Mouse (Mus musculus): ENCODE measurements around the gene Tjp3.

Tjp3 gene

GRCm38 (mm10) chr10:81291511-81292104 is at the start of gene Tjp3:
Gene Tjp3, minus strand, starts transcription at chr10:81291581.
- DNase-seq (ENCODE audit: low spot score in 2 of 2): no peak

DNA sequence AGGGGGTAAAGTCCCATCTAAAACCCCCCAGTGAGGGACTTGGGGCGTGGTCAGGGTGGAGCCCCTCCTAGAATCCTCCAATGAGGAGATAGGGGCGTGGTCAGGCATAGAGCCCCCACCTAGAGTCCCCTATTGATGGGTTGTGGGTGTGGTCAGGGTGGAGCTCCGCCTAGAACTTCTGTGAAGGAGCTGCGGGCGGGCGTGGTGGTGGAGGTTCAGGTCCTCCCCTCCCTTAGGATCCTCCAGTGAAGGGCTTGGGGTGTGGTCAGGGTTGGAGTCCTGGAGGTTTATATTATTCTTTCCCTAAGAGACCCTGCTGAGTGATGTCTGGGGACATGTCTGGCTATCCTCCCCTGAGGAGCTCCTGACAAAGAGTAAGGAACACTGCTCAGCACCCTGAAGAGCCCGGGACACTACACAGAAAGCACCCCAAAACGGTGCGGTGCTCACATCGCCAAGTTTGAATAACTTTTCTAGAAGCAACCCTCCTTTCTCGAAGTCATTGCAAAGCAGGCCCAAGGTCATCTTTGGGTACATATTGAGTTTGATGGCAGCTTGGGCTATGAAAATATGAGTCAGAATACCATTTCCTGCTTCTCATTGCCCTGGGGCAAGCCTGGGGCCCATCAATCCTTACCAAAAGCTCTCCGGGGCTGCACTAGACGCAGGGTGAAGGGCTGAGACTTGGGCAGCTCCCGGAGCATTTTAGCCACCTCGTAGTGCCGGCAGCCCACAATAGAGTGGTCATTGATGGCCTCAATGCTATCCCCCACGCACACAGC is 49.4 kb upstream of the Tjp3 start:
- DNase-seq (ENCODE audit: low spot score in 2 of 2): no peak

GRCm38 (mm10) chr10:81336558-81336957 is 45.2 kb upstream of the Tjp3 start:
- no peak for DNase-seq (ENCODE audit: low spot score in 2 of 2)

DNA sequence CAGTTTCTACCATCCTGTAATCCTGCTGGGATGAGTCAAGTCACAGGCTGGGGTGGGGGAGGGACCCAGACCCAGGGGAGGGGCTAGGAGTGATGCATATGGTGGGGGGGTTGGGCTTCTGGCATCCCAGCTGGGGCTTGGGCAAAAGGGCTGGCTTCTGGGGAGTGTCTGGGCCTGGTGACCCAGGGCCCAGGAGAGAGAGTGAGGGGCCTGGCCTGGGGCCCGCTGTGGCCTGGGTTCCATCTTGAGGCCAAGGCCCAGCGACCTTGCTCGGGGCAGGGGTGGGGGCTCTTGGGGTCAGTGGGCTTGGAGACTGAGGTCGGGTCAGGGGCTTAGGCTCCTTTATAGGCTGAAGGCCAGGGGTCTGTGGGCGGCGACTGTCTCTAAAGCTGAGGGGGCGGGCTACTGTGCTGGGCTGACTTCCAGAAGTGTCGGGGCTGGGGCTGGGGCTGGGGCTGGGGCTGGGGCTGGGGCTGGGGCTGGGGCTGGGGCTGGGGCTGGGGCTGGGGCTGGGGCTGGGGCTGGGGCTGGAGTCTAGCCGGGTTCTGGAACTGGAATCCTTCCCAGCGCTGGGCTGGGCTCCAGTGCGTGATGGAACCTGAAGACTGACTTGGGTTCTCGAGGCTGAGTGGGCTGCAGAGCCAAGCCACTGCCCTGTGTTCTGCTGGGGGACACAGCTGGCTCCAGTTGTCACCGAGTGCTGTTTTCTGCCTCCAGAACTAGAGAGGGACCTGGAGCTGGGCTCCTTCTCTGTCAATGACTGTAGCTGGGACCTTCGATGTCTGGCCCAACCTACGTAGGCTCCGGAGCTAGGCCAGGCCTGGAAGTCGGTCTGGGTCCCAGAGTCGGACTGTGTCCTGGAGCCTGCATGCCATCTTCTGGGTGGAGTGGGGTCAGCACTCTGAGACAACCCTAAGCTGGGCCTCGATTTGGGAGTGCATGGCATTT is 44.3 kb upstream of the Tjp3 start:
- no peak for DNase-seq (ENCODE audit: low spot score in 2 of 2)

DNA sequence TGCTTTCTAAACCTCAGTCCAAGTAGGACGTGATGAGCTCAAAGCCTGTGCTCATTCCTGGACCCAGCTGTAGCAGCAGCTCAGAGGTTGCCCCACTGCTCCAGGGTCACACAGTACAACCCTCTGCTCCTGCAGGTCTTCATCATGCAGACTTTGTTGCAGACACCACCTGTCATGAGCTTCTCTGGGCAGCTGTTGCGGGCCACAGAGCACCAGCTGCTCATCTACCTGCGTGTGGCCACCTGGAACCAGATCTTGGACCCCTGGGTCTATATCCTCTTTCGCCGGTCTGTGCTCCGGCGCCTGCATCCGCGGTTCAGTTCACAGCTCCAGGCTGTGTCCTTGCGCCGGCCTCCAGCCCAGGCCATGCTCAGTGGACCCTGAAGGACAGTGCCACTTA is 42.9 kb upstream of the Tjp3 start:
- no peak for DNase-seq (ENCODE audit: low spot score in 2 of 2)

- DNase-seq (ENCODE audit: low spot score in 2 of 2): no peak
Observed at GRCm38 (mm10) chr10:81332277-81332676, 40.9 kb upstream of the Tjp3 start.

DNA sequence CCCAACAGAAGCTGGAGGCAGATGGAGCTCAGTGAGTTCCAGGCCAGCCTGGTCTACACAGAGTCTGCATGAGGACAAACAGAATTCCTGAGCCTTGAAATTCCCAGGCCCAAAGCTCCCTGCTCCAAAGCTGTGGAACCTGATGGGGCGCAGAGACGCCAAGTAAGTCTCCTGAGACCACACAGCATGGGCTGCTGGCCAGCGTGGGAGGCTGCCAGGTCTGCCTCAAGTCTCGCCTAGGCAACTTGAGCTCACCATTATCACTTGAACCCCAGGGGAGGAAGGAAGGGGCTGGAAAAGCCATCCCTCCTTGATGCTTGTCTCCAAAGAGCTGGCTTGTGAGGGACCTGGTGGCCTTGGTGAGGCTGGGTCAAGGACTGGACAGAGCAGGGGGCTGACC is 38.6 kb upstream of the Tjp3 start:
- DNase-seq (ENCODE audit: low spot score in 2 of 2): no peak

DNA sequence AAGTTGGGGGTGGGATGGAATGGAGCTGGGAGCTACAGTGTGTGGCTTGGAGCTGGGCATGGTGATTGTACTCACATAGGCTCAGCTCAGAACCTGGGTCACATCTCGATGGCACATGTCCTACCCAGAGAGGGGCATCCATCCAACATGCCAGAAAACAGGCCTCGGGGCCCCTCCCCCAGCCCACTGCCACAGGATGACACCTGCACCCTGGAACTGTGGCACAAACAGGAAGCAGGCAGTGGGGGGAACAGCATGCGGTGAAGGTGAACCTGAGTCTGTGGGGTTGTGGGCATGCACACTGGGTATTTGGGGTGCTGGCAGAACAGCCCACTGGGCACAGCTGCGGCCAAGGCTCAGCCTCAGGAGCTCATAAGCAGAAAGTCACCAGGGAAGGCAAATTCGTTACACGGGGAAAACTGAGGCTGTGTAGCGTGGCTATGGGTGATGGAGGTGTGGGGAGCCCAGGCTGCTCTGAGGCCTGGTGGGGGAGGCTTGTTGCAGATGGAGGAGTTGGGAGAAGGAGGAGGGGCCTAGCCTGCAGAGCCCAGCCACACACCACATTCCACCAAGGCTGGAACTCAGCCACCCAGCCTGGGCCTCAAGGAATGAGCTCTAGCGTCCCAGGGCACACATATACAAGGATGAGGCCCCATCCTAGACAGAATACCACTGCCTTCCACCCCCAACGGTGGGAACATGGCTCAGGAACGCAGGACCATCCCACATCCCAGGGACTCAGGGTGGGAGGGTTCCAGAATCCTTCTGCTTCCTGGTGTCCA is 38.0 kb upstream of the Tjp3 start:
- peak in 1 of 2 experiments; percentile 36 for DNase-seq (ENCODE audit: low spot score in 2 of 2)

- DNase-seq (ENCODE audit: low spot score in 2 of 2): no peak
Observed at GRCm38 (mm10) chr10:81328386-81328785, 37.0 kb upstream of the Tjp3 start, which contains the start of gene Tbxa2r. Gene Tbxa2r, plus strand, starts transcription at chr10:81328731.

- no peak for DNase-seq (ENCODE audit: low spot score in 2 of 2)
Observed at GRCm38 (mm10) chr10:81327959-81328358, 36.6 kb upstream of the Tjp3 start.

DNA sequence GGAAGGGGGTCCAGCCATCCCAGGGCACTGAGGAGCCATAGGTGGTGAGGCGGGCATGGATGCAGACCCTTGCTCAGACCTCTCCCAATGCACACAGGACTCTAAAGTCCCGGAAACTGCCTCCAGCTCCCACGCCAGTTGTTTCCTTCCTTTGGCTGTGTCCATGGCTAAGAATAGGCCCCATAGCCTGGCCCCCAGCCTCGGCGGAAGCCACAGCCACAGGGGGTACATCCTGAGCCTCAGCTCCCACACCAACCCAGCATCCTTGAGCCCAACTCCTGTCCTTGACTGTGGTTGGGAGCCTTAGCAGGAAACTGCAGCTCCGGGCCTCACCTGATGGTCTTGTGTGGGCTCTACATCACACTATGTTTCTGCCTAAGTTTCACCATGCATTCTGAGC is 35.5 kb upstream of the Tjp3 start:
- DNase-seq (ENCODE audit: low spot score in 2 of 2): no peak

- DNase-seq (ENCODE audit: low spot score in 2 of 2): no peak
Observed at GRCm38 (mm10) chr10:81325781-81326180, 34.4 kb upstream of the Tjp3 start.

DNA sequence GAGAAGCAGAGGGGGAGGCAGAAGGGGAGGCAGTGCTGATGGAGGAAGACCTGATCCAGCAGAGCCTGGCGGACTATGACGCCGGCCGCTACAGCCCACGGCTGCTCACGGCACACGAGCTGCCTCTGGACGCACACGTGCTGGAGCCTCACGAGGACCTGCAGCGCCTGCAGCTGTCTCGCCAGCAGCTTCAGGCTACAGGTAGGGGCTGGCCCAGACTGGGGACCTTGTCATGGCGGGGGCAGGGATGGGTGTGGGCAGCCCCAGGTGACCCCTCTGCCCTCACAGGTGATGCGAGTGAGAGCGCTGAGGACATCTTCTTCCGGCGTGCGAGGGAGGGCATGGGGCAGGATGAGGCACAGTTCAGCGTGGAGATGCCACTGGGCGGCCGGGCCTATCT is 33.8 kb upstream of the Tjp3 start:
- DNase-seq (ENCODE audit: low spot score in 2 of 2): no peak

DNA sequence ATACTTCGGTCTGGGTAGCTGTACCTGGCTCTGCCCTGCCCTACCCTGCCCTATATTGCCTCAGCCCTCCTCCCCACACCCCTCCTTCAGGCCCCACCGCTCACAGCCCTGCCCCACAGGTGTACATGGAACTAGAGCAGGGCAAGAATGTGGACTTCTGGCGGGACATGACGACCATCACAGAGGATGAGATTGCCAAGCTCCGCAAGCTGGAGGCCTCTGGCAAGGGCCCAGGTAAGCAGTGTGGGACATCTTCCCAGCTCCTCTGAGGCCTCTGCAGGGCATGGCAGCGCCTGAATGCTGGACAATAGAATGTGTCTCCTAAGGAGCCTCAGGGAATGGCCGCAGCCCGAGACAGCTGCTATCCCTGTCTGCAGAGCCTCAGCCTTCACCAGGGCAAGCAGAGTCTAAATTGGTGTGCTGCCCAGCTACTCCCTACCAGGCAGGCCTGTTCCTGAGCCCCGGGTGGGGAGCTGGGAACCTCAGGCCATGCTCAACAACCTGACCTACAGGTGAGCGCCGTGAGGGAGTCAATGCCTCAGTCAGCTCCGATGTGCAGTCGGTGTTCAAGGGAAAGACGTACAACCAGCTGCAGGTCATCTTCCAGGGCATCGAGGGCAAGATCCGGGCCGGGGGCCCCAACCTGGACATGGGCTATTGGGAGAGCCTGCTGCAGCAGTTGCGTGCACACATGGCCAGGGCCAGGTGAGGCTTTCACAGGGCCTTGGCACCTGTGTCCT is 32.6 kb upstream of the Tjp3 start:
- DNase-seq (ENCODE audit: low spot score in 2 of 2): no peak

DNA sequence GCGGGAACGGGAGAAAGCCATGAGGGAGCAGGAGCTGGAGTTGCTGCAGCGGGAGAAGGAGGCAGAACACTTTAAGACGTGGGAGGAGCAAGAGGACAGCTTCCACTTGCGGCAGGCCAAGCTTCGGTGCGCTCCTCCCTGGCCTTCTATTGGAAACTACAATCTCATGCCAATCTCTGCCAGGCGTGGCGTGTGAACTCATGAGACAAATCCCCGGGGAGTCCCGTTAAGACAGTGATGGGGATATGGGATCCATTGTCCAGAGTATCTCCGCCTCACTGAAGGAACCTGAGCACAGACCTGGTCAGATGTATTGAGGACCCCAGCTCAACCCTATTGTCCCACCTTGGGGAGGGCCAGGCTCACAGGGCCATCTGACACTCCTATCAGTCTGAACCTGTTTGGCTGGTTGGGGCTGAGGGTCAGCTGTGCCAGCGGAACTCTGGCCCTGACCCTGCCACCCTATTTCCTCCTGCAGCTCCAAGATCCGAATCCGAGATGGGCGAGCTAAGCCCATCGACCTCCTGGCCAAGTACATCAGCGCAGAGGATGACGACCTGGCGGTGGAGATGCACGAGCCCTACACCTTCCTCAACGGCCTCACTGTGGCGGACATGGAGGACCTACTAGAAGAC is 31.9 kb upstream of the Tjp3 start:
- DNase-seq (ENCODE audit: low spot score in 2 of 2): no peak

DNA sequence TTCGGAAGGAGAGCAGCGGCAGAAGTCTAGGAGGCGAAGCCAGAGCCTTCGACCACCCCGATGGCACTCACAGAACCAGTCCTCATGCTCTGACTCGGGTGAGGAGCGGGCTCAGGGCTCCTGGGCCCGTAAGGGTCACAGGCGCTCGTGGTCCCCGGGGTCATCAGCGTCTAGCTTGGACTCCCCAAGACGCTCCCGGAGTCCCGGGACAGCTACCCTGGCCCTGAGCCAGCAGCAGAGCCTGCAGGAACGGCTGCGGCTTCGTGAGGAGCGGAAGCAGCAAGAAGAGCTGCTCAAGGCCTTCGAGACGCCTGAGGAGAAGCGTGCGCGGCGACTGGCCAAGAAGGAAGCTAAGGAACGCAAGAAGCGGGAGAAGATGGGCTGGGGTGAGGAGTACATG is 31.1 kb upstream of the Tjp3 start:
- DNase-seq (ENCODE audit: low spot score in 2 of 2): no peak

DNA sequence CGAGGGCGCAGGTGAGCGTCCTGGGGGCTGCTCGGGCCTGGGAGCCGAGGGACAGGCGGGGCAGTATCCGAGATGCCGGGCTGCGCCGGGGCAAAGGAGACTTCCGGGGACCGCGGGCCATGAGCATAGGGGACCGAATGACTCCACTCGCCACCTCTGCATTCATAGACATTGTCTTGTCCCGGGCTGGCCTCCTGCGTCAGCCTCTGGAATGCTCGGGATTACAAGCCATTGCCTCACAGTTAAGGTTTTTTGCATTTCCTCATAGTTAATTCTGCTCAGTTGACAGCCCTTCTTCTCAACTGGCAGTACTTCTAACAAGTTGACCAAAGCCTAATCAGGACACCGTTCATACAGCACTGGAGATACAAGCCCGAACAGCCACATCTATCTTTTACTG is 30.1 kb upstream of the Tjp3 start:
- no peak for DNase-seq (ENCODE audit: low spot score in 2 of 2)

DNA sequence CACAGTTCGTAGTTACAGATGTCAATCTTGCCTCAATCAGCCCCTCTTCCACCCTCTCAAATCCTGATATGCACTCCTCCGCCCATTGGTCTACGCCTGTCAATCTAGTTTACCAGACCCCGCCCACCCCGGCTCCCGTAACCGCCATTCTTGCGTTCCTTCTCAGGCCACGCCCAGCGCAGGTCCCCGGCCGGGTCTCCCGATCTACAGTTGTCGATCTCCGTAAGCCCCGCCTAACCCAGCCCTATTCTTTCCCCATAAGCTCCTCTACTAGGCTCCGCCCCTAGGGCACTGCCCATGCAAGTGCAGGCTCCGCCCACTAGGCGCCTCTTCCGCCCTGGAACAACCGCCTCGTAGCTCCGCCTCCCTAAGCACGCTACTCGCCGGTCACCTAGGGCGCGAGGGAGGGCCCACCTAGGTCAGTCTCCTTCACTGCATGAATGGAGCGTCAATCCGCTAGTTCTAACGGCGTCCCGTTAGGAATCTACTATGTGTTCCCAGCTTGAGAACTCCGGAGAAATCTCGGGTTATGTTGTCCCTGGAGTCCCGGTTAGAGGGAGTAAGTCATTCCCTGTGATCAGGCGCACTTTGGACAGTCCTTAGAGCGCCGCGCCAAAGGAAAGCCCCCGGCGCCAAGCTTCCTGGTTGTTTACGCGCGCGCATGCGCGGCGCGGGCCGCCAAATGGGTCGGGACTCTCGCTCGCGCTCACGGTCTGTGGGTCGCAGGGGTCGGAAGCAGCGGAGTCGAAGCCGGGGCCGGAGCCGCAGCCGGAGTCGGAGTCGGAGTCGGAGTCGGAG is 29.4 kb upstream of the Tjp3 start, which contains the start of gene Cactin:
TSS of gene Cactin (plus strand) at position 554 of the 798 bp plus-strand sequence.
- DNase-seq (ENCODE audit: low spot score in 2 of 2): peak; percentile 96 to 97

DNA sequence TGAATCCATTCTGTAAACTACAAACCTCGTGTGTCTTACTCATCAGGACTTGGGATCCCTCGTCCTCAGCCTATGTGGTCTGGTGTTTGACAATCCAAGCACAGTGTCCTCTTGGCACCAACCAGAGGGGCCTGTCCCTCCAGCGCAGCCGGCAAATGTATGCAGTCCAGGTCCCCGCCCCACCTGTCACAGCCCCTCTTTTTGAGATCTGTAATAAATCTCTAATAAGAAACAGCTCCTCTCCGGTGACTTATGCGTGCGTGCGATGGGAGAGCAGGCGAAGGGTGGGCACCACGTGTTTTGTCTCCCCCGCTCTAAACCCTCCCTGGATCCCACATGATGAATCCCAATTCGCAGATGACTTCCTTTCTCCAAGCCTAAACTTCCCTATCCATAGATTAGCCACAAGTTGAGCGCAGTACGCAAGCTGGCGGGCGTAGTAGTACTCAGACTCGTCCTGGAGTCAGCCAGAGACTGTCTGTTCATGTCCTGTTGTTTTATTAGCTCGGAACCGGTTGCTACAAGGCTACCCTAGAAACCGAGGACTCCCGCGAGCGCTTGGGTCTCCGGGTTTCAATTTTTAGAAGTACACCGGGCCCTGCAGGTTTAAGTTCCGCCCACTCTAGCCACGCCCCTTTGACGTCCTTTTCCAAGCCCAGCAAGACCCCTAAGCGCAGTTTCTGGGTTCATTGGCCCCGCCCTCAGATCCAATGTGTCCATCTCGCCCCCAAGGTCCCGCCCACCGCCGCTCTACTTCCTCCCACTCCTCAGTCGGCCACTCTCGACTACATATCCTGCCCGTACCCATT is 28.6 kb upstream of the Tjp3 start:
- peak; percentile 82 to 86 for DNase-seq (ENCODE audit: low spot score in 2 of 2)

All from spleen, postnatal 14 days (tissue).